Mouse (Mus musculus) liver, embryonic 13.5 days (tissue): ENCODE results near the gene Mpdu1. TPM values are rescaled to one million over a fixed set of nuclear protein-coding genes. Genes with fewer than 3 reads are reported as not detected.

Experiments
- ATAC-seq: fragments of 200-750 bp; cut with Nextera tagmentation; 2 replicates; pipeline ENCODE4 v1.8.0; 2017; ENCODE audit warnings: low read depth, mild to moderate bottlenecking, moderate number of reproducible peaks, moderate library complexity
- DNase-seq: peaks from one replicate; pipeline ENCODE4 v3.0.0; 2022
- H3K27ac ChIP-seq: fragments of 300-500 bp; sonication (generic); 2 replicates; pipeline ENCODE4 v1.5.1; 2015; ENCODE audit warnings: moderate library complexity, mild to moderate bottlenecking, inconsistent platforms
- H3K27me3 ChIP-seq: fragments of 300-500 bp; sonication (generic); 2 replicates; pipeline ENCODE4 v1.6.1; 2015; ENCODE audit warnings: mild to moderate bottlenecking, inconsistent platforms
- H3K36me3 ChIP-seq: fragments of 300-500 bp; sonication (generic); 2 replicates; pipeline ENCODE4 v1.6.1; 2015; ENCODE audit warnings: mild to moderate bottlenecking, inconsistent platforms
- H3K4me1 ChIP-seq: fragments of 300-500 bp; sonication (generic); replicated peaks from 2 replicates; pipeline ENCODE4 v1.6.1; 2015; ENCODE audit warnings: inconsistent platforms
- H3K4me2 ChIP-seq: fragments of 300-500 bp; sonication (generic); 2 replicates; pipeline ENCODE4 v1.6.1; 2015; ENCODE audit warnings: inconsistent platforms, mild to moderate bottlenecking, moderate library complexity
- H3K4me3 ChIP-seq: fragments of 300-500 bp; sonication (generic); replicated peaks from 2 replicates; pipeline ENCODE4 v1.5.1; 2015; ENCODE audit warnings: mild to moderate bottlenecking, inconsistent platforms
- H3K9ac ChIP-seq: fragments of 300-500 bp; sonication (generic); 2 replicates; pipeline ENCODE4 v1.6.1; 2015; ENCODE audit warnings: mild to moderate bottlenecking, inconsistent platforms
- H3K9me3 ChIP-seq: fragments of 300-500 bp; sonication (generic); replicated peaks from 2 replicates; pipeline ENCODE4 v1.6.1; 2016; ENCODE audit warnings: inconsistent platforms
- WGBS: fragments of 180-500 bp; shearing (Covaris S2); methylation state at CpG from one replicate; pipeline ENCODE4 v1.1.7; 2015; ENCODE audit not compliant: insufficient replicate concordance; 5-methylcytosine and 5-hydroxymethylcytosine counted together
- polyA plus RNA-seq: library from polyadenylated mRNA; unstranded; fragments of >200 nt; fragmentation: Nextera tagmentation; extraction: Ambion mirVana; gene quantifications from 2 replicates; pipeline ENCODE4 v1.2.1, GENCODE M21; 2015

Gene Mpdu1
- 36.9 and 39.2 TPM in 2 replicates for polyA plus RNA-seq

DNA sequence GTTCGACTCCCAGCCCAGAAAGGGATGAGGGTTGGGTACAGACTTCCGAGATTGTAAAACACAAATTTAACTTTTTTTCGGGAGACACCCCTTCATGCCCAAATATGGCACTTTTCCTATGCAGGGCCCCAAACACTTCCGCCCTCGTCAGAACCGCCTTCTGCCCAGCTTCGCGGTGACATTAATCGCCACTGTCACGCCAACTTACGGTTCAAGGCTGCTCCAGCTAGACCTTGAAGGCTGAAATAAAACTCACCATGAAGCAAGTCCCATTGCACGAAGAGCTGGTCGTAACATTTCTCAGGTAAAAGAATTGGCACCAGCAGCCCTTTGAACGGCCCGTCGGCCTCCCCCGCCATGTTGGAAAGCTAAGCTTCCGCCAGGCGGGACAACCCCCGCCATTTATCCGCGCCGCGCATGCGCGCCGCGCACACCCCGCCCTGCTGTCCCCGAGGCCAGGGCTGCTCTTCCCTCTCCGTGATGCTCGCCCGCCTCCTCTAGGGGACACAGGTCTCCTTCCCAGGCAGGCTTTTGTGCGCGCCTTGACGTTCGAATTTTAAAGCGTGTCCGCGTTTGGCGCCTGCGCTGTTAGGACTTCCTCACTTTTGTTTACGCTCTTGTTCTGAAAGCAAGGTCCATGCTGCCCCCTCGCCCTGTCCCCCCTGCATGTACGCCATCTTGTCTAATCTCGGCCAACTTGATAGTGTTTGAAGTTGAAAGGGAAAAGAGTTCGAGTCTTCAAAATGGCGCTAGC is at the start of gene Mpdu1:
Gene Mpdu1 (minus strand): TSS at position 430 of the 754 bp plus-strand sequence.
- under 1% methylated on average over 48 of the region's 48 CpGs for WGBS
- H3K36me3 ChIP-seq, result peaks cover 64% of the 10 kb centered on the region
- H3K9me3 ChIP-seq, result no peaks in the 10 kb centered on the region
- peak within 1 kb of the TSS; percentile 68 for H3K4me3 ChIP-seq
- H3K9ac ChIP-seq, result peak within 1 kb of the TSS; percentile 79
- peak within 1 kb of the TSS; percentile 96 for H3K27ac ChIP-seq
- ATAC-seq, result peak; percentile 93
- peak within 1 kb of the TSS; percentile 84 for H3K4me2 ChIP-seq
- DNase-seq, result peak; percentile 92
- no peaks in the 10 kb centered on the region for H3K27me3 ChIP-seq
- peaks cover 64% of the 10 kb centered on the region for H3K4me1 ChIP-seq

DNA sequence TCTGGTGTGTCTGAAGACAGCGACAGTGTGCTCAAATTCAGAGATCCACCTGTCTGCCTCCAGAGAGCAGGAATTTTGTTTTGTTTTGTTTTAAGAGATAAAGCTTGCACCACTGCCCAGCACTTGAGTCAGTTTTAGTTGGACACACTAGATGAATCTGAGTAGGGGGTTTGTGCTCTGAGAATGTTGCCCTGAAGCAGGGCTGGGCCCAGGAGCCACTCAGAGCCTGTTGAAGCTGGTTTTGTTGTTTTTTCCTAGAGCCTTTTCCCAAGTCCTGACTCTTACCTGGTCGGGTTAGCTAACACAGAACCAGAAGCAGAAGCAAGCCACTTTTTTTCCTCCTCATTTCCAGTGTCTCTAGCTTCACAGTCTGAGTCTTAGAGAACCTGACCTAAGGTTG is 48.6 kb upstream of the Mpdu1 start:
- no peak for ATAC-seq
- Histone ChIP-seq H3K9ac (no peak overlapping the region), H3K27ac (peak overlapping the region; percentile 20), H3K4me1 (peaks cover 40% of the 10 kb centered on the region), H3K9me3 (no peaks in the 10 kb centered on the region), H3K4me3 (no peak overlapping the region), H3K36me3 (no peaks in the 10 kb centered on the region), H3K27me3 (no peaks in the 10 kb centered on the region), H3K4me2 (no peak overlapping the region)
- WGBS, result 73% methylated on average over 2 of the region's 2 CpGs
- no peak for DNase-seq

DNA sequence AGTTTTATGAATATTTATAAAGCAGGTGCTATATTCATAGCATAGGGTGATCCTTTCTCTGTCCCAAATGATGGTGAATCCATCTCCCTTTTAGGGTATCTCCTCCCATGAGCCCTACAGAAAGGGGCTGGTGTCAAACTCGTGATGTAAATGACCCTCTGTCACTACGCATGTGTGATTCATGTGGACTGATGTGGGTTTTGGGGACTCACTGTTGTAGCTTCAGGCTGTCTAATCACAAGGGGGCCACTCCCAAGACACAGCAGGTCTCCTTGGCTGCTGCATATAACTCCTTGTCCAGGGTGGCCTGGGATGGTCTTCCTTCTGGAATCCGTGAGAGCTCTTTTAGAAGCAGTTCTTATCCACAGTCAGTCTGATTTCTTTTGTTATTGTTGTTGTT is 48.0 kb upstream of the Mpdu1 start:
- H3K9me3 ChIP-seq, result no peaks in the 10 kb centered on the region
- H3K4me3 ChIP-seq, result no peak overlapping the region
- H3K4me2 ChIP-seq, result no peak overlapping the region
- ATAC-seq, result no peak
- DNase-seq, result no peak
- WGBS, result 62% methylated on average over 3 of the region's 3 CpGs
- peaks cover 38% of the 10 kb centered on the region for H3K4me1 ChIP-seq
- H3K27ac ChIP-seq, result peak overlapping the region; percentile 20
- no peaks in the 10 kb centered on the region for H3K36me3 ChIP-seq
- no peaks in the 10 kb centered on the region for H3K27me3 ChIP-seq
- H3K9ac ChIP-seq, result no peak overlapping the region

DNA sequence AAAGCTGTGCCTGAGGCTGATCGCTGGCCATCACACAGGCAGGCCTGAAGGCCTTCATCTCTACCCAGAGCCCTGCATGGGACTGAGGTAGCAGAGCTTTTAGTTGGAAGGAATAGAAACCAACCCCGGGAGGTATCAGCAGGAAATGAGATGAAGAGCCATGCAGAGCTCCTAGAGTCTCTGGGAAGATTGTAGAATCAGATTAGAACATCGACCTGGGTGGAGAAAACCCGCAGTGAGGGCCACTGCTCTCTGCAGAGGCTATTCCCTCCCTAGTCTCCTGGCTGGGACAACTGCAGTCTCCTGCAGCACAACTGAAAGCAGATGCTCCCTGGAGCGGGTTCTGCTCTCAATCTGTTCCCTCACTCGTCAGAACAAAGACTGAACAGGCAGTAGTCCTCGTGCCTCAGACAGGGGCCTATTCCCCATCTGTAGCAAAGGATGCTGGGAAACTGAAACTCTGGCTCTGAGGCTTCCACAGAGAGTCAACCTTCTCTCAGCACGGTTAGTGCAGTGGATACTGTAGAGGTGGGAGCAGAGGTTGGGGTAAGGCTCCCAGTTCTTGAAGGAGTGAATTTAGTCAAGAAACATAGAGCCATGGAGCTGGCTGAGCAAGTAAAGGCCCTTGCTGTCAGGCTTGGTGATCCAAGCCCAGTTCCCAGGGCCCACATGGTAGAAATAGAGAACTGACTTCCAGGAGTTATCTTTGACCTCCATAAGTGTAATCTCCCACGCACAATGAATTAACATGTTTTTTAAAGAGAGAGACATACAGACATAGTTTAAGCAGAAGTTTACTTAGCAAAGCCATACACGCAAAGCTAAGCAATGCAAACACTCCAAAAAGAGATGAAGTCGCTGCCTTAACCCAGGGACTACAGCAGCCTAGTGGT is 47.4 kb upstream of the Mpdu1 start:
- WGBS, result 43% methylated on average over 11 of the region's 11 CpGs

DNA sequence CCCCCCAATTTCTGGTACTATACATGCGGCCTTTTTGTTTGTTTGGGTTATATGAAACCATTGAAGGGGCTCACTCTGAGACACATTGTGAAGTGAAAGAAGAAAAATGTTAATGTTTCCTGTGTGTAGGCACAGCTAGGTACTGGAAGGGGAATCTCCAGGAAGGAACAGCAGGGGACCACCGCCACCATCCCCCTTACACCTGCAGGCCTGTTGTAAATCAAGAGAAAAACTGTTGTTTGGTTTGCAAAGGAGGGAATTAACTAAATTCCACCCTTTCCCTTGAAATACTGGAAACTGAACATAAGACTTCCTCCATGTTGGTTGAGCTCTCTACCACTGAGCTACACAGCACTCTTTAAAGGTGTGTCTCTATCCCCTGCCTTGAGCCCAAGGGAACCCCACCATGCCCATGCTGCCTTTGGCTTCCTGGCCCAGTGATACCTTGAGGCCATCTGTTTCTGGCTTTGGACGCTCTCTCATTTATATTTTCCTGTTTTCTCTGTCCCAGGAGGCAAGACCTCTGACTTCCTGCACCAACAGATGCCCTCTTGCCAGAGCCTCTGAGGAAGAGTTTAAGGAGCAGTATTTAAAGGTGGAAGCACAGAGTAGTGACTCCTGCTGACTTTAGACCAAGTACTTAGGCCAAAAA is 46.3 kb upstream of the Mpdu1 start:
- Histone ChIP-seq H3K4me3 (no peak overlapping the region), H3K9me3 (no peaks in the 10 kb centered on the region), H3K27me3 (no peaks in the 10 kb centered on the region), H3K4me1 (peaks cover 42% of the 10 kb centered on the region), H3K27ac (no peak overlapping the region; the same call in 1 of the 2 replicates), H3K36me3 (no peaks in the 10 kb centered on the region), H3K9ac (no peak overlapping the region), H3K4me2 (no peak overlapping the region)
- 83% methylated on average over 3 of the region's 3 CpGs for WGBS
- ATAC-seq (no peak), DNase-seq (no peak)

More for the DNA sequence above, 47.4 kb upstream of the Mpdu1 start:
- peak; percentile 44 for ATAC-seq
- DNase-seq, result no peak
- Histone ChIP-seq H3K27me3 (no peaks in the 10 kb centered on the region), H3K36me3 (no peaks in the 10 kb centered on the region), H3K4me3 (no peak overlapping the region), H3K4me2 (no peak overlapping the region), H3K9ac (peak overlapping the region; percentile 31; the same call in 1 of the 2 replicates), H3K27ac (peak overlapping the region; percentile 43), H3K4me1 (peaks cover 36% of the 10 kb centered on the region), H3K9me3 (no peaks in the 10 kb centered on the region)

DNA sequence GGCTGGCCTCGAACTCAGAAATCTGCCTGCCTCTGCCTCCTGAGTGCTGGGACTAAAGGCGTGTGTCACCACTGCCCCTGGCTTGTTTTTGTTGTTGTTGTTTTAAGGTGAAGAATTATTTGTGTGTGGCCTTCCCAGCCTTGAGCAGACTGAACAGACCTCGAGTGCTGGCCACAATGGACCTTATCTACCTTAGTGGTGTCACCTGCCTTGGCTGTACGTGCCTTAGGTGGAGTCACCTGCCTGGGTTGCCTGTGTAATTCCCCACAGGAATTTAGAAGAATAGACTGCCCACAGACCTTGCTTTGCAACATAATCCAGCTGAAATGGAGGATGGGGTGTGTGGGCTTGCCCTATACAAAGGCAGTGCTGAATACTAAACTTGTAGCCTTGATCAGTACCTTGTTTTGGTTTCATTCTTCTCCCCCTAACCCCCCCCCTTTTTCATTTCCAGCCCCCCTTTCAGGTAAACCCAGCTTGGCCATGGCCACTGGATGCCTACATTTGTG is 45.5 kb upstream of the Mpdu1 start:
- H3K4me3 ChIP-seq, result no peak overlapping the region
- H3K9ac ChIP-seq, result no peak overlapping the region
- no peak for DNase-seq
- H3K9me3 ChIP-seq, result no peaks in the 10 kb centered on the region
- peaks cover 42% of the 10 kb centered on the region for H3K4me1 ChIP-seq
- no peaks in the 10 kb centered on the region for H3K36me3 ChIP-seq
- H3K4me2 ChIP-seq, result no peak overlapping the region
- no peak overlapping the region for H3K27ac ChIP-seq
- ATAC-seq, result no peak
- H3K27me3 ChIP-seq, result no peaks in the 10 kb centered on the region
- WGBS, result 65% methylated on average over 4 of the region's 4 CpGs

DNA sequence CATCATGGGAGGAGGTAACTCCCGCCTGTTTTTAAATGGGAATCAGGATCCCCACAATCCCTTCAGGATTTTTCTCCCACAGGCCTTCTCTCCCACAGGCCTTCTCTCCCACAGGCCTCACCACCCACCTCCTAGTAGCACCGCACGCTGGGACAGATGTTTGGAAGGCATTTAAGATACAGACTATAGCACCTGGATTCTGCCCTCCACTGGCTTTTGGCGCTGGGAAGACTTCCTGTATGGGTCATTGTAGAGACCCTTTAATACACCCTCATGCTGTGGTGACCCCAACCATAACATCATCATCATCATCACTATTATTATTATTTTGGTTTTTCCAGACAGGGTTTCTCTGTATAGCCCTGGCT is 45.0 kb upstream of the Mpdu1 start:
- H3K36me3 ChIP-seq, result no peaks in the 10 kb centered on the region
- no peak overlapping the region for H3K4me2 ChIP-seq
- peaks cover 42% of the 10 kb centered on the region for H3K4me1 ChIP-seq
- DNase-seq (no peak), ATAC-seq (no peak)
- H3K27ac ChIP-seq, result no peak overlapping the region
- H3K9me3 ChIP-seq, result no peaks in the 10 kb centered on the region
- no peaks in the 10 kb centered on the region for H3K27me3 ChIP-seq
- H3K9ac ChIP-seq, result no peak overlapping the region
- 73% methylated on average over 4 of the region's 4 CpGs for WGBS
- H3K4me3 ChIP-seq, result no peak overlapping the region

DNA sequence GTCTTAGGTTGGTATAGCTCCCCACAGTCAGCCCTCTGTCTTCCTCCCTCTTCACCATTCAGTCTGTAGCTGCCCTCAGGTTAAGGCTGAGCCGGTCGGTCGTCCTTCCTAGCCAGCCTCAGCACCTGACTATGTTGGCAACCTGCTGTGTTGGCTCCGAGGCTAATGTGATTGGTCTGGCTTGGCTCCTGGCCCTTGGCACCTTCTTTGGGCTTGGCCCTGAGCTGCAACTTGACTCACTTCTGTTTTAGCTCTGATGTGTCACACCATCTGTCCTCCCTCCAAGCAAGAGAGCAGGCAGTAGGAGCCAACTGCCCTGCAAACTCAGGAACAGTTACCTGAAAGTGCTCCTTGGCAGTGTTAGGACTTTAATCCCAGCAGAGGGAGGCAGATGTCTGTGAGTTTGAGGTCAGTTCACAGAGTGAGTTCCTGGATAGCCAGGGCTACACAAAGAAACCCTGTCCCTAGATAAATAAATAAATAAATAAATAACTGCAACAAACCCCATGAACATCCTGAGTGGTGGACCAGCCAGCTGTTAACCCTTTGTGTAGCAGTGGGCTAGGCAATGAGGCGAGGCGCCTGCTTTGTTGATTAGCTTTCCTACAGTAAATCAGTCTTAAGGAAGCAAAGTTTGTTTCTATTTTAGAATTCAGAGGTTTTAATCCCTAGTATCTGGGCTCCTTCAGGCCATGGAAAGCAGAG is 44.5 kb upstream of the Mpdu1 start:
- Histone ChIP-seq H3K27ac (no peak overlapping the region), H3K9me3 (no peaks in the 10 kb centered on the region), H3K9ac (no peak overlapping the region), H3K4me1 (peaks cover 42% of the 10 kb centered on the region), H3K27me3 (no peaks in the 10 kb centered on the region), H3K4me2 (no peak overlapping the region), H3K36me3 (no peaks in the 10 kb centered on the region), H3K4me3 (no peak overlapping the region)
- WGBS, result 64% methylated on average over 6 of the region's 6 CpGs
- ATAC-seq, result no peak
- DNase-seq, result no peak

DNA sequence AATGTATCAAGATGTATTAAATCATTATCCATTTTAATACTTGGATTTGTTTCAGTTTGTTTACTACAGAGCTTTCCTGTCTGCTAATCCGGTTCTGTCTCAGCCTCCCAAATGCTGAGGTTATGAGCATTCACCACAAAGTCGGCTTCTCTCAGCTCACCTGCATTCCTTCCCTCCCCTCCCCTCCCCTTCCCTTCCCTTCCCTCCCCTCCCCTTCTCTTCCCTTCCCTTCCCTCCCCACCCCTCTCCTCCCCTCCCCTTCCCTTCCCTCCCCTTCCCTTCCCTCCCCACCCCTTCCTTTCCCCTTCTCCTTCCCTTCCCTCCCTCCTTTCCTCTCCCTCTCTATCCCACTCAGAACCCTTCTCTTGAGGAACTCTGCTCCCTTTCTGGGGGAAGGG is 42.2 kb upstream of the Mpdu1 start:
- H3K9ac ChIP-seq, result no peak overlapping the region
- no peak overlapping the region for H3K4me3 ChIP-seq
- WGBS, result 40% methylated on average over 2 of the region's 2 CpGs
- no peaks in the 10 kb centered on the region for H3K36me3 ChIP-seq
- H3K4me2 ChIP-seq, result no peak overlapping the region
- no peaks in the 10 kb centered on the region for H3K9me3 ChIP-seq
- ATAC-seq (no peak), DNase-seq (no peak)
- H3K4me1 ChIP-seq, result peaks cover 36% of the 10 kb centered on the region
- H3K27me3 ChIP-seq, result no peaks in the 10 kb centered on the region
- no peak overlapping the region for H3K27ac ChIP-seq

DNA sequence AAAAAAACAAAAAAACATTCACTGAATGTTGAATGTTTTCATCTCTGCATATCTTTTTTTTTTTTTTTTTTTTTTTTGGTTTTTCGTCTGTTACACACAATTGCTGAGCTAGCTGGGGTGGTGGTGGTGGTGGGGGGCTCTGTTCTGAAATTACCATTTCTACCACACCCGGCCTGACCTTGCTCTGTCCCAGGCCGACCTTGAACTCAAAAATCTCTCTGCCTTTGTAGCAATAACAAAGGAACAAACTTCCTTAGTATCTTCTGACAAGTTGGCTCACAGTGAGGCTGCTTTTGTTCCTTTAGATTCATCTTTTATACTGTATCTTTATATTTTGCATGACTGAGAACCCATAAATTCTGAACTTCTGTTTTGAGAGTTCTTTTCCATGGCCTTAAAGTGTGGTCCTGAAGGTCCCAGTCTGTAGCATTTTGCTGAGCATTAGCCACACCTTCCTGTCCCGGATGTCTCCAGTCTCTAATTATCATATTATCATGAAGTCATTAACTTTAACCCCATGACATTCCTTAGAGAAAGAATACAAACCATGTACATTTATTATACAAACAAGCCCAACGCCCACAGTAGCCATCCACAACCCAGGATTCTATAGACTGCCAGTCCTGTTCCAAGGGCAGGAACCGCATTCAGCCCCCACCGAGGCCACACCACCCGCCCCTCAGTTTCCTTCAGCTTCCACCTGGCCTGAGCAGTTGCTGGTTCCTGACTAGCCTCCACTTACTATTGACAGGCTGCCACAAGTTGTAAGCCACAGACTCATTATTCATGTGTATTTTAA is 41.6 kb upstream of the Mpdu1 start:
- Histone ChIP-seq H3K9me3 (no peaks in the 10 kb centered on the region), H3K4me1 (peaks cover 35% of the 10 kb centered on the region), H3K4me2 (no peak overlapping the region), H3K9ac (no peak overlapping the region), H3K36me3 (no peaks in the 10 kb centered on the region), H3K4me3 (no peak overlapping the region), H3K27me3 (no peaks in the 10 kb centered on the region), H3K27ac (no peak overlapping the region)
- WGBS, result 54% methylated on average over 8 of the region's 8 CpGs
- DNase-seq (no peak), ATAC-seq (no peak)
